Mouse (Mus musculus) liver, embryonic 14.5 days (tissue): ENCODE data around the gene Mafb.

ENCODE experiments used
- CTCF ChIP-seq: IDR thresholded peaks from 2 replicates; pipeline ENCODE4 v1.5.1; 2016; ENCODE audit warnings: antibody characterized with exemption, low read depth, control low read depth
- EP300 ChIP-seq: IDR thresholded peaks from 2 replicates; pipeline ENCODE4 v1.6.1; 2016; ENCODE audit warnings: antibody characterized with exemption, low read depth

DNA sequence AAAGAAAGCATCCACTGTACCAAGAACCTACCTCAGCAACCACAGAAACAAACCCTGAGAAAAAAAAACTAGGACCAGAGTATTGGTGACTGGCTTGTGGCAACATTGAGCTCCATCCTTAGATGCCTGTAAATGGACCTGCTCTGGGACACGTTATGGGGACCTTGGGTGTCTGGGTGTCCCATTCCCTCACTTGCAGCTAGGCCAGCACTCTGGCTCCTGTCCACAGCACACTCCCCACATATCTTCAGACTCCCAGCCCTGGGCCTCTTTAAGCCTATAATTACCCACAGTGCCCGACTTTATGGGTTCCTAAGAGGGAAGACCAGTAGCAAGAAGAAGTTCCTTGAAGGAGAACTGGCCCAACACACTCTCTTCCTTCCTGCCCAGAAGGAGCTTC is 30.8 kb downstream of the Mafb start:
- TF ChIP-seq CTCF = no peak
- TF ChIP-seq EP300 = no peak
